Mouse (Mus musculus): ENCODE data around the gene 6430571L13Rik.

The 6430571L13Rik gene

GRCm38 (mm10) chr9:107307099-107307872 is 33.1 kb upstream of the 6430571L13Rik start:
- DNase-seq (ENCODE audit: low spot score) = no peak

DNA sequence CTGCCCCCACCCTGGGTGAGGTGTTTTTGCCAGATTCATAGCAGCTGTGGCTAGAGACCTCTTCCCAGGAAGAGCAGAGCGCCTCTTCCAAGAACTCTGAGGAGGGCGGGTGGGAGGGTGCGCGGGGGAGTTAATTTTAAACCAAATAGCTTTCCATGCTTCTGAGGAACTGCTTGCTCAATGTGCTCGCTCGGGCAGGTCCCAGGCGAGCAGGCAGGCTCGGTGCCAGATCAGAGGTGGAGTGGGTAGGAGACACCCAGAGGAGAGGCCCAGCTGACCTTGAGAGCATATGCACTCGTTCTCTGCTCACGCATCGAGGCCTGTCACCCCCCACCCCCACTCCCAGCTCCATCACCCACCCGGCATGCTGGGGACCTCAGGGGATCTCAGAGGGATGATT is 32.5 kb upstream of the 6430571L13Rik start:
- DNase-seq (ENCODE audit: low spot score) = peak; percentile 81

DNA sequence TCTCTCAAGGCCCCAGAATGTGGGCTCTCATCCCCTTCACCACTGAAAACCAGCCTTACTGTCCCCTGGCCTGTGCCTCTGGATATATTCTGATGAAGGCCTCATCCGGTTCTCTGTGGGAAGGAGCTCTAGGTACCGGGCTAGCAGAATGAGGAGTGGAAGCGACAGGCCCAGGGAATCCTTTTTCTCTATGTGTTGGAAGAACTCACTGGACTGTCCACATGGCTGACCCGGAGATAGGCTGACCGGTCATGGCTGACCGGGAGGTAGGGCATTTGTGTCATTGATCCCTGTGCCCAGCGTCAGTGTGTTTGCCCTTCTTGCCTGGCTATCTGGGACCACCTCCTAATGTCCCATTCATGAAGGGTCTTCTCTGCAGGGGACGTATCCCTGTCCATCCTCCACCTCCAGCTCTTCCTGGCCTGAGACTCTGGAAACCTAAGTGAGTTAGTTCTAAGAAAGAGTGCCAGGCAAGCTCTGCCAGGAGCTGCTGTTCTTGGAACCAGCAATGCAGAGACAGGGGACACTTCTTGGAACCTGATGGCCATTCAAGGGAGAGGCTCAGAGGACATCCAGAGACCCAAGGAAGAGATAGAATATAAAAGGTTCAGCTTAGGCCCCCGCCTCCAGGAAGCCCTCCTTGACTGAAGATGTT is 31.9 kb upstream of the 6430571L13Rik start:
- DNase-seq (ENCODE audit: low spot score) = no peak

DNA sequence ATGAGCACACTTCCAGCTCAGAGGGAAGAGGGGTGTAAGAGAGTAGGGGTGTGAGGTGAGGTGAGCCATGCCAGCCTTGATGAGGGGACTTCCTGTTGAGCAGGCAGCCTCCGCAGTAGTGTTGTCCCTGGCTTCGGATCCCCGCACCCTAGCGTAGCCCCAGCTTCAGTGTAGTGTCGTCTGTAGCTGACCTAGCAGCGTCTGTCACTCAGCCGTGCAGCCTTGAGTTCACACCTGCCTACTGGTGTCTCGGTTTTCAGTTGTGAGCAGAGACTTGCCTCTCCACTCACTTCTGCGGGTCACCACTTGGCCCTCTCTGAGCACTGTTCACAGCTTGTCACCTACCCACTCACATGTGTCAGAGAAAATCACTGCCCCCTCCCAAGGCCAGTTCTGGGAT is 31.2 kb upstream of the 6430571L13Rik start:
- no peak for DNase-seq (ENCODE audit: low spot score)

- DNase-seq (ENCODE audit: low spot score) = no peak
Measured at GRCm38 (mm10) chr9:107309600-107309999, 30.8 kb upstream of the 6430571L13Rik start.

GRCm38 (mm10) chr9:107312811-107313584 is 27.4 kb upstream of the 6430571L13Rik start:
- no peak for DNase-seq (ENCODE audit: low spot score)

DNA sequence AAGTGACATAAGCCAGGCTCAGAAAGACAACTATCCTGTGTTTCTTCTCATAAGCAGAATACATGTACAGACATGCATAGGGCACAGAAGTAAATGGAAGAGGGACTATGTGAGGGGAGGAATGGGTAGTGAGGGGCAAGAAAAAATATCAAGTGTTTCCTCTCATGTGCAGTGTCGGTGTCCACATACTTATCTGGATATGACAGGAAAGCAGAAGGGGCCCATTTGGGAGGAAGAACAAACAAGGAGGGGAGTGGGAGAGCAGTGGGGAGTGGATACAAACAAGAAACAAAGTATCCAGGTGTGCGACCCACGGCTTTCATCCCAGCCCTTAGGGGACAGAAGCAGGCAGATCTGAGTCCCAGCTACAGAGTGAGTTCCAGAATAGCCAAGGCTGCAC is 26.5 kb upstream of the 6430571L13Rik start:
- DNase-seq (ENCODE audit: low spot score) = no peak

- no peak for DNase-seq (ENCODE audit: low spot score)
Measured at GRCm38 (mm10) chr9:107315791-107316190, 24.6 kb upstream of the 6430571L13Rik start.

- no peak for DNase-seq (ENCODE audit: low spot score)
Measured at GRCm38 (mm10) chr9:107322461-107323050, 17.8 kb upstream of the 6430571L13Rik start.

GRCm38 (mm10) chr9:107323558-107323957 is 16.8 kb upstream of the 6430571L13Rik start:
- DNase-seq (ENCODE audit: low spot score) = peak; percentile 35

GRCm38 (mm10) chr9:107324799-107325561 is 15.4 kb upstream of the 6430571L13Rik start:
- DNase-seq (ENCODE audit: low spot score) = no peak

DNA sequence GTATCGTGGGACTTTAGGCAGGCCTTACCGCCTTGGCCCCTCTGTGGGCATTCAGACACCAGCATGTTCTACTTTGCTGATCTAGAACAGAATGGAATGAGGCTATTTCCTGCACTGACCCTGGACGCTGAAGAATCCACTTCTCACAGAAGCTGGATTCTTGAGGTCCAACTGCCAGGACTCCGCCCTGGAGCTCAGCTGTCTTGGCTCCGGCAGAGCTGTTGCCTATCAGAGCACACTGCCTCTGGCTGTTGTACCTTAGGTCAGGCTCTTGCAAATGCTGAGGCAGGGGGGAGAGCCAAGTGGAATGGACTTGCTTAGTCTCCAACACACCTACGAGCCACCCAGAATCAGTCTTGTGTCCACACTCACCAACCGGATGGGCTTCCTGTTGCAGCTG is 14.5 kb upstream of the 6430571L13Rik start:
- no peak for DNase-seq (ENCODE audit: low spot score)

GRCm38 (mm10) chr9:107327879-107328620 is 12.4 kb upstream of the 6430571L13Rik start:
- DNase-seq (ENCODE audit: low spot score) = no peak

DNA sequence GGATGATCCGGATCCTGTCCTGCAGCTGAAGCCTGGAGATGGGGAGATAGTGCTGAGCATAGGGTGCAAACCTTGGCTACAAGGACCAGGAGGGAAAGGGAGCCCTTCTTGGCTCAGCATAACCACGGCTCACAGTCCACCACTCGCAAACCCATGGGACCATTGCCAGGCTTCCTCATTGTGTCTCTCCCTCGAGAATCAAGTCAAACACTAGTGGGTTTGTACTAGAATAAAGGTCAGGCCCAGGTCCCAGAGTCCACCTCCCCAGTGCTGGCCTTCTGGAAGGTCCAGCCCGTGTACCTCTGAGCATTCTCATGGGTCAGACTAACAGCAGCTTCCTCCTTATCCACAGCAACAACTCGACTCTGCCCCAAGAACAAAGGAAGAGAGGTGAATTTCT is 9.6 kb upstream of the 6430571L13Rik start:
- no peak for DNase-seq (ENCODE audit: low spot score)

- DNase-seq (ENCODE audit: low spot score) = no peak
Measured at GRCm38 (mm10) chr9:107333686-107334085, 6.7 kb upstream of the 6430571L13Rik start.

- DNase-seq (ENCODE audit: low spot score) = no peak
Measured at GRCm38 (mm10) chr9:107334356-107334755, 6.0 kb upstream of the 6430571L13Rik start.

DNA sequence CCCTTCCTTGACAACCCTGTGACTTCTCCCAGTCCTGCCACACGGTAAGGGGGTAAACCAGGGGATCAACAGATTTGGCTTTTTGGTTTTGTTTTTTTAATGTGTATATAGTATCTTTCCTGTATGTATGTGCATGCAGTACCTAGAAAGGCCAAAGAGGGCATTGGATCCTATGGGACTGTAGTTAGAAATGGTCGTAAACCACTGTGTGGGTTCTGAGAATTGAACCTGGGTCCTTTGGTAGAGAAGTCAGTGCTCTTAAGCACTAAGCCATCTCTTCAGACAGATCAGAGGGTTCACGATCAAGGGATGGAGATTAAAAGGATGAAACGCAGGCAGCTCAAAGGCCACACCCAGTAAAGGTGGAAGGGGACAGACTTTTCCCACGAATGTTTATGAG is 5.4 kb upstream of the 6430571L13Rik start:
- no peak for DNase-seq (ENCODE audit: low spot score)

- peak; percentile 69 for DNase-seq (ENCODE audit: low spot score)
Measured at GRCm38 (mm10) chr9:107335909-107336308, 4.5 kb upstream of the 6430571L13Rik start.

- no peak for DNase-seq (ENCODE audit: low spot score)
Measured at GRCm38 (mm10) chr9:107336386-107336785, 4.0 kb upstream of the 6430571L13Rik start.

DNA sequence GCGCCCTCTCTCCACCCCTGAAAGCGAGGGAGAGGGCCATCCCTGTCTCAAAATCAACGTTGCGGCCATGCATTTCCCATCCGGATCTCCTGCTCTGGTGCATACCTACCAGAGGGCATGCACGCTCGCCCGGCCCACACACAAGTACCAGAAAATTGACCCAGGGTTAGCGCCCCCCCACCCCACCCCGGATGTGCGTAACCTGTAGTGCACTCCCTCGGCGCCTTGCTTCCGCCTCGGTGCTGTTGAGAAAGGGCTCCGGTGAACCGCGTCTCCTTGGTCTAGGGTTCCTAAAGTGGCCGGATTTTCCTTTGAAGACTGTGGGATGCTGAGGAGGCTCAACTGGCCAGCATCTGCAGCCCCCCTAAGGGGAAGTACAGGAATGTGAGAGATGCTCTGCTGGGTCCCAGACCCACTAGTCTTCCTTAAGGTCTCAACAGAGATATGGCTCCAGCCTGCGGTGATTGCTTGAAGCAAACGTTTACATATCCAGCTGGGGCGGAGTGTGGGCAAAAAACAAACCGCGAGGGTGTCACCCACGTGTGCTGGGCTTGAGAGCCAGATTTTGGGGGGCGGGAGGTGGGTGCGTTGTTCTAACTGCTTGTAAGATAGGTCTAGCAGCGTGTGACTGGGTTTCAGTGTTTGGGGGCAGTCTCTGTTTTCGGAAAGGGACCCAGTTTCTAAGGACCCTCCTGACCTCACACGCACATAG is 2.1 kb upstream of the 6430571L13Rik start, which contains the start of gene Hemk1:
TSS of gene Hemk1 (minus strand) at position 179 of the 712 bp plus-strand sequence.
- DNase-seq (ENCODE audit: low spot score) = peak; percentile 74

Data from ovary, postnatal 36 days (tissue).